Mouse (Mus musculus) myocyte (in vitro differentiated cells): ENCODE data around the gene Hmcn2.

Experiments used
- MAX ChIP-seq: IDR thresholded peaks from one replicate; pipeline ENCODE4 v1.6.1; 2011; ENCODE audit warnings: low read depth, mild to moderate bottlenecking, control low read depth
- POLR2A ChIP-seq: IDR thresholded peaks from one replicate; pipeline ENCODE4 v1.6.1; 2011; ENCODE audit warnings: low read depth, mild to moderate bottlenecking, control low read depth, moderate library complexity; ENCODE audit not compliant: insufficient read length

- TF ChIP-seq POLR2A = no peak
- TF ChIP-seq MAX = no peak
These were observed 102.8 kb downstream of the Hmcn2 start for GRCm38 (mm10) chr2:31416968-31417367.
